Mouse (Mus musculus) thymus, adult 2 months (tissue): ENCODE measurements around the gene Lgals7.

Experiments used
- CTCF ChIP-seq: fragments of 200-500 bp; IDR thresholded peaks from 2 replicates; pipeline ENCODE4 v1.5.1; 2012; ENCODE audit warnings: mild to moderate bottlenecking, control low read depth, low read length, moderate library complexity, borderline replicate concordance; ENCODE audit not compliant: control insufficient read depth, poor library complexity, insufficient read depth; ENCODE audit errors: extremely low read depth
- POLR2A ChIP-seq: fragments of 200-500 bp; IDR thresholded peaks from 2 replicates; pipeline ENCODE4 v1.6.1; 2012; ENCODE audit warnings: mild to moderate bottlenecking, low read length, control low read depth, moderate library complexity; ENCODE audit not compliant: control insufficient read depth, poor library complexity, insufficient read depth; ENCODE audit errors: extremely low read depth

GRCm38 (mm10) chr7:28902809-28903208 is 39.2 kb downstream of the Lgals7 start:
- TF ChIP-seq CTCF (no peak), POLR2A (no peak)
